Mouse (Mus musculus) neutrophil, adult 5-6 weeks (primary cell): ENCODE data around the gene Atxn2. TPM values are rescaled to one million over a fixed set of nuclear protein-coding genes. Genes with fewer than 3 reads are reported as not detected.
A peak's percentile ranks its signal among the peaks of the same experiment; 100 is the strongest.
"Not testable (repeated sequence)": the region's sequence is repeated elsewhere in the genome, so short reads cannot be mapped to it uniquely, and the experiment has no call there.

ENCODE experiments used
- ATAC-seq: fragments of 151-379, 151-347 bp; 2 replicates; pipeline ENCODE4 v1.8.0; 2017; ENCODE audit warnings: mild to moderate bottlenecking, moderate TSS enrichment; ENCODE audit not compliant: insufficient number of reproducible peaks, poor library complexity, low FRiP score, severe bottlenecking; ENCODE audit errors: extremely low read depth
- total RNA-seq: library from RNA; stranded (forward); fragments of 200-1000 nt; gene quantifications from 2 replicates; pipeline ENCODE4 v1.2.3, GENCODE M21; 2017

The Atxn2 gene
- total RNA-seq, 1 experiment from 2014 or later = 62.5 TPM

DNA sequence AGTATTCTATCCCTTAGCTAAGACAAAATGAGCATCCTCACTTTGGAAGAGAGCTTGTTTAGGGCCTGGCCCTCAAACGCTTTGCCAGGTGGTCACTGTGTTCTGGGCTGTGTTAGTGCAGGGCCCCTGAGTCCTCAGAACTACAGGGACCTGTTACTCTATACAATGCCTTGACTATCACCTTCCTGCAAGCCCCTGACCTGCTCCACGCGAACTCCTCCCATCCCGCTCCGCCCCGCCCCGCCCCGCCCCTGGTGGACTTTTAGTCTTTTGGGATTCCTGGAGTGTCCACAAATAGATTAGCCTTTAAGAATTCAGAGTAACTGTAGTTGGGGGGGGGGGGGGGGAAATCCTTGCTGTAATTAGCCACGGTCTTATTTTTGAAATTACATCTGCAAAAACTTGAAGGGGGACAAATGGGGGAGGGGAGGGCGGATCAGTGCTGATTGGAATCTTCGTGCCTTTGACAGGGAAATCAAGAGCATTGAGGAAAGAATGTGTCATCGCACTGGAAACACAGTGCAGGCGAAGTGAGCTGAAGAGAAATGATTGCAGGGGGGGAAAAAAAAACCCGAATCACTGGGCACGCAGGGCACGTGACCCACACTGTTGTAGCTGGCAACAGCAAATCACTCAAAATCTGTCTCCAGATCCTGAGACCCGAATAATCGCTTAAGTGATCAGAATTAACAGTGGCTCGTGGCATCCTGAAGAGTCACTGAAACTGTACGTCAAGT lies 6.5 kb upstream of the Atxn2 start:
- no peak for ATAC-seq

DNA sequence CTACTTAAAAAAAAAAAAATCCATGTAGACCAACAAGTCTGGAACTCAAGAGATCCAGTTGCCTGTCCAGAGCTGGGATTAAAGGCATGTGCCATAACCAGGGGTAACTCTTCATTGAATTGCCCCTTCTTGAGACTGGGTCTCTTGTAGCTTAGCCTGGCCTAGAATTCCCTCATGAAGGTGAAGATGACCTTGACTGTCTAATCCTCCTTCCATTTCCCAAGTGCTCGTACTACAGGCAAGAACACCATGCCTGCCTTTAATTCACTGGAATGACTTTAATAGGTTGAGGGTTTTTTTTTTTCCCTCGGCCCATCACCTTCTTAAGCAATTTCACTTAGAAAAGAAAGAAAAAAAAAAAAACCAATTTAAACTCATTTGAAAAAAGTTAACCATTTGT lies 735 bp upstream of the Atxn2 start:
- no peak for ATAC-seq

DNA sequence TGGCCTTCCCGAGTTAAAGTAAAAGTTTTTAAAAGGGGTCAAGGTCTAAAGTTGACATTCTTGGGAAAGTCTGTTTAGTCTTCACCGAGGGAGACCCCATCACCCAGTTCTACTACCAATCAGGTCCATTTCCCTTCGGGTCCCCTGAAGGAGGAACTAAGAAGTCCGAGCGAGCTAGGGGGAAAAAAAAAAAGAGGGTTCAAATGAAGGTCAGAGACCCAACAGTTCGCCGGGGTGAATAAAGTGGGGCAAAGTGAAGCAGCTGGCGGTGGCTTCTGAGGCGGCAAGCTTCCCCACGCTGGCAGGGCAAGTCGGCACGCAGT lies 325 bp upstream of the Atxn2 start:
- peak; percentile 40; the same call in 1 of the 2 replicates for ATAC-seq

DNA sequence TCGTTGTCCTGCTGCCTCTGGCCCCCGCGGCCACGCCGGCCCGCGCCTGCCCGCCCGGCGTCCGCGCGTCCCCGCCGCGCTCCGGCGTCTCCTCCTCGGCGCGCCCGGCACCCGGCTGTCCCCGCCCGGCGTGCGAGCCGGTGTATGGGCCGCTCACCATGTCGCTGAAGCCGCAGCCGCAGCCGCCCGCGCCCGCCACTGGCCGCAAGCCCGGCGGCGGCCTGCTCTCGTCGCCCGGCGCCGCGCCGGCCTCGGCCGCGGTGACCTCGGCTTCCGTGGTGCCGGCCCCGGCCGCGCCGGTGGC lies 743 bp downstream of the Atxn2 start:
- ATAC-seq = no peak

DNA sequence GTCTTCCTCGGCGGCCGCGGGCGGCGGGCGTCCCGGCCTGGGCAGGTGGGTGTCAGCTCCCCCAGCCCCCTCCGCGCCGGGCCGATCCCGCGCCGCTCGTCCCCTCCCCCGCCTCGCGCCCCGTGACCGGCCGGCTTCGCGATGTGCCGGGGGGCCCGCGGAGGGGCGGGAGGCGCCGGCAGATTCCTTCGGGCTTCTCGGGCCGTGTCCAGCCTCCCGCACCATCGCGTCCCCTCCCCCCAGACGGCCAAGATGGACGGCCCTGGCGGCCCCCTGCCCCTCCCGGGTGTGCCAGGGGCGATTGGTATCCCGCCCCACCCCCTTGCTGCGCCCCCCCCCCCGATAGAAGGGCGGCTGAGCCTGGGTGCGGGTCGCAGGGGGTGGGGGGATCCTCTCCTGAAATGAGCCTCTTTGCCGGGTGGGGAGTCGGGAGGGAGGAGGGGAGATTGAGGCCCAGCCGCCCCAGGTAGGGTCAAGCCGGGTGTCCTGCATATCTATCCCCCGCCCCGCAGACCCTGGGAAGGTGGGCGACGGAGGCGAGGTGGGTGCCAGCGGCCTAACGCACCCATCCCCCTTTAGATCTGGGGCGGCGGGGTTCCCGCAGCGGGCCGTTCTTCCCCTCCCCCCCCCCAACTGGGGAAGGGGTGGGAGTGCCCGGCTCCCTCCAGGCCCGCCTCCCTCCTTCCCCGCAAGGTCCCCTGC lies 1.2 kb downstream of the Atxn2 start:
- ATAC-seq = no peak

DNA sequence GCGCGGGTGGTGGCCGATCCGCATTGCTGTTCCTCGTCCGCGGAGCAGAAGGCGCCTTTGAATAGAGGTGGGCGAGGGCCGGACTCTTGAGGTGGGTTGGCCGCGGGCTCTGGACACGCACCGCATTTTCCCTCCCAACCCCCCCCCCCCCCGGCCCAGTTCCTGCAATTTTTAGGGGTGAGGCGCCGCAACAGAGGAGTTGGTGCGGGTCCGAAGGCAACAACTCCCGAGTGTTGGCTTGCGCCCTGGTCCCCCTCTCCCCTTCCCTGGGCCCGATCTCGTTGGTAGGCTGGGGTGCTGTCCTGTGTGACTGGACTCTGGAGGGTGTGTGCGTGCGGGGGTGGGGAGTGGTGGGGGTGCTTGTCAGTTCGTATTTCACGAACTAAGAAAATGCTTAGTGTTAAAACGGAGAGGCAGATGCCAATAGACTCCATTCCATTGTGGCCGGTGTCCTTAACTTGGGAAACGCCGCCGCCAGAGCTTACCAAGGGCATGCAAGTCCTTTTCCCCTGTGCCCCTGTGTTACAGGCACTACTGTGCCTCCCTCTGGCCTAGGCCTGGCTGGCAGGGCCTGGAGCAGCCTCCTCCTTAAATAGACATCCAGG lies 1.9 kb downstream of the Atxn2 start:
- no peak for ATAC-seq

DNA sequence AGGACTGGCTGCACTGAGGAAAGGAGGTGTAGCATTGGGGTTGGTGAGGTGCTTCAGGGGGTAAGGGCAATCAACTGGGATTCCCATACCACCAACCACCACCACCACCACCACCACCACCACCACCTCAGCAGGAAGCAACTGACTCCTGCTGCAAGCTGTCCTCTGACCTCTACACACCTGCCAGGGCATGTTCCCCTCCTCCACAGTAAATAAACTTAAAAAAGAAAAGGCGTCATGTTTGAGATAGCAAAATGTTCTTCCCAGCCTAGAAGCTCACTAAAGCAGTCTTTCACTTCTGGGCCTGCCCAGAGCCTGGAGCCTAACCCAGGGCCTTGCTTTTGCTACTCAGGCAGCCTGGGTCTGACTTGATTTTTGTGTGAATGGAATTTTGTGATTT lies 3.2 kb downstream of the Atxn2 start:
- ATAC-seq = no peak

DNA sequence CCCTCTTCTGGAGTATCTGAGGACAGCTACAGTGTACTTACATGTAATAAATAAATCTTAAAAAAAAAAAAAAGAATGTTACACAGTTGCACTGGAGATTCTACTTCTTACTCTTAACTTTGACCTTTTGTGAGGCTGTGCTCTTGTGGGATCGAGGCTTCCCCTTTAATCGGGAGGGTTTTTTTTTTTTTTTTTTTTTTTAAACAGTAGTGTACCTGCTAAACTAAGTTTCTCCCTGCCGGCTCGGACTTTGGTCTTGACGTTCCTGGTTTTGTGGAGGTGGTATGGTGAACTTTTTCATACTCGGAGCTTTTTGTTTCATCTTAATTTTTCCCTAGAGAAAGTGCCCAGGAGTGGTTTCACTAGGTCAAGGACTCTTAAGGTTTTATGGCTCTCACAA lies 3.8 kb downstream of the Atxn2 start:
- ATAC-seq = no peak

DNA sequence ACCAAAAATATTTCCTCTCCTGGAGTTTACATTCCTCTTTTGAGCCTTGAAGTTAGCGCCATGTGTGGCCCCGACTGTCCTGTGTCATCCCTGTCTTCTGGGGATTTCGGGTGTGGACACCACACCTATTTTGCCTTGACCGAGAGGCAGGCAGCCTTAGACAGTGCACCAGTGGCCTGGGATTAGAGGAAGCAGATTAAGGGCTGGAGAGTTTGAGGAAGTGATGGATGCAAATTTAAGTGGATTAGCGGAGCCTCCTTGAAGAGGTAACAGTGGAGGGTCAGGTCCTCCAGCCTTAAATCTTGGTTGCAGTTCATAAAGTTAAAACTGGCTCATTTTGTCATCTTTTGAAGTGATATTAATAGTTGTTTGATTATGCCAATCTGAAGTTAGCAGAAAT lies 7.3 kb downstream of the Atxn2 start:
- ATAC-seq = no peak

DNA sequence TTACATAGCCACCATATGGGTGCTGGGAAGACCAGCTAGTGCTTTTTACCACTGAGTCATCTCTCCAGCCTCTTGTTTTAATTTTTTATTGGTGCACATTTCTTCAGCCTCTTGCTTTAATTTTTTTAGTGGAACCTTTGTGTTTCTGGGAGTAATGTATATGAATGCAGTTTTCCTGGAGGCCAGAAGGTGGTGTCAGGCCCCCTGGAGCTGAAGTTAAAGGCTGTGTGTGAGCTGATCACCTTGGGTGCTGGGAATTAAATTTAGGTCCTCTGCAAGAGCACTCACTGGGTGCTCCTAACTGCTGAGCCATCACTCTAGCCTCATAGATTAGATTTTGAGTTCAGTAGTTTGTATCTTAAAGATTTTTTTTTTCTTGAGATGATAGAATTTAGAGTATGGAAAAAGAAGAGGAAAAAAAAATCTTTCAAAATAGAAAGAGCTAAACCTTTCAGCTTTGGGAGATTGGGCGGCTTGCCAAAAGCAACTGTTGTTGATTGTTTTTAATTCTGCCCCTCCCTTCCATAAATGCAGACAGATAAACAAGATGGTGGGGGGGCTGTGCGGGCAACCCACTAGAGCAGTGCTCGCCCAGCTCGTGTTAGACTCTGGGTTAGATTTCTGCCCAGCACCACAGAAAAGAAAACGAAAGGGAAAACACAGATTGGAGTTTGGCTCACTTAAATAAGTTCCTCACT lies 9.9 kb downstream of the Atxn2 start:
- no peak for ATAC-seq

DNA sequence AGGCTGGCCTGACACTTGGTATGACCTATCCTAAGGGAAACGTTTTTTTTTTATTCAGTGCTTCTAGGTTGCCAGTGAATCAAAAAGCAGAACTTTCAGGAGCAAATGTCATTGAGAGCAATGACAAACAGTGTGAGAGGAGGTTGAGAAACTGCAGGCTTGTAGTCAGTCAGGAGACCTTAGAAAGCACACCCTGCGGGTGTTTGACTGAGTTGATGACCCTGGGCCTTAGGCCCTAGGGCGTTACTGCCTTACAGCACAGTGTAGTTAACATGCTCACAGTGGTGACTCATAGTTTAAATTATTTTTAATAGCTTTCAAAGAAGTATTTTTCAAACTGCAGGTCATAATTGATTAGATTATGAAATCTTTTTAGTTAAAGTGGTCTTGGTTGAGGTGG lies 10.7 kb downstream of the Atxn2 start:
- ATAC-seq = no peak

DNA sequence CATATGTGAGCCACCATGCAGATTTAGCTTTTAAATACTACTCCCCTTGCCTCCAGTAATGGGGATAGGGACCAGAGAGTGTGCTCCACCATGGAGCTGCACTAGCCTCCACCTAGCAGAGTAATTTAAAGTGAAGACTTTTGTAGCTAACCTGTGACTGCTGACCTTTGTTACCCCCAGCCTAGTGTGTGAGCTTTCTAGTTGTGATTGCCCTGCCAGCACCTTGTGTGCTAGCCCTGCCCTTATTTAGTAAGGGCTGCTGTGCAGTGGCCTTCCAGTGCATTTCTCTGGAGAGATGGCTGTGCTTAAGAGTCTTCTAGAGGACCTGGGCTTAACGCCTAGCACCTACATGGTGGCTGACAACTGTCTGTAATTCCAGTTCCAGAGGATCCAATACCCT lies 13.5 kb downstream of the Atxn2 start:
- no peak for ATAC-seq

DNA sequence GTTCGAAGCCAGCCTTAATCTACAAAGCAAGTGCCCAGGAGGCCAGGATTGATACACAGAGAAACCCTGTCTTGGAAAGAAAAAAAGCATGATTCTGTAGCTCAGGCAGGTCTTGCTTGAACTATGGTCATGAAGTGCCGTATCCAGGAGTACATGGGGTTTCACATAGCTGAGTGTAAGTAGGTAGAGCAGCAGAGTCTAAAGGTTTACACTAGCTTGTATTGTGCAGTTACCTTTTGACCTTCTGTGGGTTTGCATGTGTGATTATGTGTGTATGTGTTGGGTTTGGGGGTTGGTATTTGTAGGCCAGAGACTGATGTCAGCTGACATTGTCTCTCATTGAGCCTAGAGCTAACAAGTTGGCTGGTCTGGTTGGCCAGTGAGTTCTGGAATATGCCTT lies 18.9 kb downstream of the Atxn2 start:
- no peak for ATAC-seq

DNA sequence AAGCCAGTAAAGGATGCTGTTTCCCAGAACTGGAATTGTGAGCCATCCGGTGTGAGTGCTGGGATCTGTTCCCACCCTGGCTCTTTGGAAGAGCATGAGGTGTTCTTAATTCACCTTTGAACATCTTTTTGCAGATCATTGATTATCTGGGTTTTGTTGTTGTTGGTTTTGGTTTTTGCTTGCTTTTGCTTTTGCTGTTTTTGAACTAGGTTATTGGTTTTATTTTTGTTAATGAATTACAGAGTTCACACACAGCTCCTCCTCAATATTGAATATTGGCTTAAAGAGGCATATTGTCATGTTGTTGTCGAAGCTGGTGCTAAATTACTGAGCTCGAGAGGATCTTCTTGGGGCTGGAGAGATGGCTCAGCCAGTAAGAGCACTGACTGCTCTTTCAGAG lies 25.5 kb downstream of the Atxn2 start:
- ATAC-seq = no peak

DNA sequence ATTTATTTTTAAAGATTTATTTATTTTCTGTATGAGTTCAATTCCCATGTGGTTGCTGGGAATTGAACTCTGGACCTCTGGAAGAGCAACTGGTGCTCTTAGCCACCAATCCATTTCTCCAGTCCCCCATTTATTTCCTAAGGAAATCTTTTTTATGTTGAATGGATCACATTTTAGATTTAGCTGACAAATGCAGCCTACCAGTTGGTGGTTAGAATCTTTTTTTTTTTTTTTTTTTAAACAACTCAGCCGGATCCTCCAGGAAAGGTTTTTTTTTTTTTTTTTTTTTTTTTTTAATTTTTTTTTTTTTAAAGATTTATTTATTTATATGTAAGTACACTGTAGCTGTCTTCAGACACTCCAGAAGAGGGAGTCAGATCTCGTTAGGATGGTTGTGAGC lies 27.0 kb downstream of the Atxn2 start:
- not testable (repeated sequence) for ATAC-seq

DNA sequence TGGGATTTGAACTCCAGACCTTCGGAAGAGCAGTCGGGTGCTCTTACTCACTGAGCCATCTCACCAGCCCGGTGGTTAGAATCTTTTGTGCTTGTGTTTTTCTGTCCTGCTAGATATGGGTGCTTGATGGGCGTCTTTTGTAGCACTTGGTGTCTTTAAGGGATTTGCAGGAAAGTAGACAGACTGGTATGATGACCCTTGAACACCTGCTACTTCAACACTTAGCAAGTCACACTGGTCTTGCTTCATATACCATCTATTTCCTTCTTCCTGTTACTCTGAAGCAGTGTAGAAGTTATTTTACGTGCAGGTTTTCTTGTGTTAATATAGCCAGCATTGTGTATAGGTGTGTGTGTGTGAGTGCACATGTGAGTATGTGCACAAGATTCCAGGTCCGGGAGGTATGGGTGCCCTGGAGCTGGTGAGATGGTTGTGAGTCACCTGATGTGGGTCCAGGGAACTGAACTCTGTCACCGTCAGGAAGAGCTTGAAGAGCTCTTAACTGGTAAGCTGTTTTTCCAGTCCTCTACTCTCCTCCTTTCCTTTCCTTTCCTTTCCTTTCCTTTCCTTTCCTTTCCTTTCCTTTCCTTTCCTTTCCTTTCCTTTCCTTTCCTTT lies 27.5 kb downstream of the Atxn2 start:
- no peak for ATAC-seq

DNA sequence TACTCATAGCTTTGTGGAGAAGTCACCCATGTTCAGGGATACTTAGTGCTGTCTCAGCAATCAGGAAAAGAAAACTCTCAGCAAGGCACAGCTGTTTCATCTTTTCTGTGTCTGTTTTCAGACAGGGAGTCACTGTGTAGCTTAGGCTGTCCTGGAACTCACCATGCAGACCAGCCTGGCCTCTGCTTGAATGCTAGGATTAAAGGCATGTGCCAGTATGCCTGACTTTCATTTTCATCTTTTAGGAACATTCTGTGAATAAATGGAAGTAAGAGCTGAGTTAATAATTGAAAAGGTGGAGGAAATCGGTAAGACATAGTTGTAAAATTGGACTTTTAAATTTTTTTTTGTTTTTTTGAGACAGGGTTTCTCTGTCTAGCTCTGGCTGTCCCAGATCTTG lies 29.4 kb downstream of the Atxn2 start:
- ATAC-seq = no peak

DNA sequence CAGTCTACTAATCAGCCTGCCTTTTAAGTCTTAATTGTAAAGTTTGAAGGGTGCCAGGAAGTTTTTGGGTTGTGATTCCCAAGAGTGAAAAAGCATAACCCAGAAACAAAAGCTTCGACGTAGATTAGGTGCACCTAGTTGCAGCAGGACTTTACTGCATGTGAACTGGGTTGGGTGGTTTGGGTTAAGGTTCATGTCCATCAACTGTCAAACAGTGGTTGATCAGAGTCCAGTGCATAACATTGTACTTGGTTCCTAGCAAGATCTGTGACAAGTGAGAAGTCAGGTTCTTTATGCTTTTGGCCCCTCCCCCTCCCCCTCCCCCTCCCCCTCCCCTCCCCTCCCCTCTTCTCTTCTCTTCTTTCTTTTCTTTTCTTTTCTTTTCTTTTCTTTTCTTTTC lies 31.8 kb downstream of the Atxn2 start:
- no peak for ATAC-seq

DNA sequence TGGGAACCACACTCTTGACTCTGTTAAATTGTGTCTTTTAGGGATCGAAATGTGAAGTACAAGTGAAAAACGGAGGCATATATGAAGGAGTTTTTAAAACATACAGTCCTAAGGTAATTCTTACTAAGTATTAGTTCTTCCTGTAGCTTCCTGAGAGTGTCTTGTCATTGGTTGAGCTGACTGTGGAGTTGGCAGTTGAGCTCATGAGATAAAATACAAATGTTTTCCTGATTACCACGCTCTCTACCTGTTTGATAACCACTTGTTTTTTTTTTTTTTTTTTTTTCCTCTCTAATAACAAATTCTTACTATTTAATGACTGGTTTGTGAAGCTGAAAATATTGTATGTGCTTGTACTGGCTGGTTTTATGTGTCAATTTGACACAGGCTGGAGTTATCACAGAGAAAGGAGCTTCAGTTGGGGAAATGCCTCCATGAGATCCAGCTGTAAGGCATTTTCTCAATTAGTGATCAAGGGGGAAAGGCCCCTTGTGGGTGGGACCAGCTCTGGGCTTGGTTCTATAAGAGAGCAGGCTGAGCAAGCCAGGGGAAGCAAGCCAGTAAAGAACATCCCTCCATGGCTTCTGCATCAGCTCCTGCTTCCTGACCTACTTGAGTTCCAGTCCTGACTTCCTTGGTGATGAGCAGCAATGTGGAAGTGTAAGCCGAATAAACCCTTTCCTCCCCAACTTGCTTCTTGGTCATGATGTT lies 36.9 kb downstream of the Atxn2 start:
- not testable (repeated sequence) for ATAC-seq
